Mouse (Mus musculus) neural tube, embryonic 11.5 days (tissue): ENCODE results near the gene Gps1. TPM values are rescaled to one million over a fixed set of nuclear protein-coding genes. Genes with fewer than 3 reads are reported as not detected.
"Not testable (repeated sequence)": the region's sequence is repeated elsewhere in the genome, so short reads cannot be mapped to it uniquely, and the experiment has no call there.

Source experiments
- ATAC-seq: fragments of 200-750 bp; cut with Nextera tagmentation; 2 replicates; pipeline ENCODE4 v1.8.0; 2017; ENCODE audit warnings: moderate number of reproducible peaks, mild to moderate bottlenecking, moderate TSS enrichment, moderate library complexity; ENCODE audit not compliant: insufficient read depth, low FRiP score, low TSS enrichment
- DNase-seq: peaks from one replicate; pipeline ENCODE4 v3.0.0-alpha.2; 2015; ENCODE audit warnings: low spot score
- H3K27ac ChIP-seq: fragments of 300-500 bp; sonication (generic); 2 replicates; pipeline ENCODE4 v1.5.1; 2014; ENCODE audit warnings: low read depth, mild to moderate bottlenecking, low read length
- H3K27me3 ChIP-seq: fragments of 300-500 bp; sonication (generic); 2 replicates; pipeline ENCODE4 v1.6.1; 2014; ENCODE audit warnings: mild to moderate bottlenecking, low read length, mixed read lengths; ENCODE audit not compliant: control insufficient read depth, insufficient read depth
- H3K36me3 ChIP-seq: fragments of 300-500 bp; sonication (generic); 2 replicates; pipeline ENCODE4 v1.6.1; 2014; ENCODE audit warnings: mild to moderate bottlenecking, low read length, moderate library complexity, mixed read lengths; ENCODE audit not compliant: control insufficient read depth, insufficient read depth
- H3K4me1 ChIP-seq: fragments of 300-500 bp; sonication (generic); 2 replicates; pipeline ENCODE4 v1.6.1; 2014; ENCODE audit warnings: low read length, mixed read lengths; ENCODE audit not compliant: control insufficient read depth, insufficient read depth
- H3K4me2 ChIP-seq: fragments of 300-500 bp; sonication (generic); 2 replicates; pipeline ENCODE4 v1.6.1; 2014; ENCODE audit warnings: low read depth, mild to moderate bottlenecking, moderate library complexity
- H3K4me3 ChIP-seq: fragments of 300-500 bp; sonication (generic); 2 replicates; pipeline ENCODE4 v1.5.1; 2014; ENCODE audit warnings: low read depth, low read length
- H3K9ac ChIP-seq: fragments of 300-500 bp; sonication (generic); 2 replicates; pipeline ENCODE4 v1.6.1; 2014; ENCODE audit warnings: mild to moderate bottlenecking, low read length
- H3K9me3 ChIP-seq: fragments of 300-500 bp; sonication (generic); 2 replicates; pipeline ENCODE4 v1.6.1; 2016; ENCODE audit warnings: low read length; ENCODE audit not compliant: control insufficient read depth
- WGBS: fragments of 180-500 bp; shearing (Covaris S2); extraction: QIAGEN DNeasy Blood & Tissue Kit; methylation state at CpG from one replicate; pipeline ENCODE4 v1.1.7; 2014; 5-methylcytosine and 5-hydroxymethylcytosine counted together
- polyA plus RNA-seq: library from polyadenylated mRNA; unstranded; fragments of >200 nt; fragmentation: Nextera tagmentation; extraction: Ambion mirVana; gene quantifications from 2 replicates; pipeline ENCODE4 v1.2.1, GENCODE M21; 2014

Gps1 gene
- polyA plus RNA-seq, 1 experiment from 2014 or later = 291 TPM

DNA sequence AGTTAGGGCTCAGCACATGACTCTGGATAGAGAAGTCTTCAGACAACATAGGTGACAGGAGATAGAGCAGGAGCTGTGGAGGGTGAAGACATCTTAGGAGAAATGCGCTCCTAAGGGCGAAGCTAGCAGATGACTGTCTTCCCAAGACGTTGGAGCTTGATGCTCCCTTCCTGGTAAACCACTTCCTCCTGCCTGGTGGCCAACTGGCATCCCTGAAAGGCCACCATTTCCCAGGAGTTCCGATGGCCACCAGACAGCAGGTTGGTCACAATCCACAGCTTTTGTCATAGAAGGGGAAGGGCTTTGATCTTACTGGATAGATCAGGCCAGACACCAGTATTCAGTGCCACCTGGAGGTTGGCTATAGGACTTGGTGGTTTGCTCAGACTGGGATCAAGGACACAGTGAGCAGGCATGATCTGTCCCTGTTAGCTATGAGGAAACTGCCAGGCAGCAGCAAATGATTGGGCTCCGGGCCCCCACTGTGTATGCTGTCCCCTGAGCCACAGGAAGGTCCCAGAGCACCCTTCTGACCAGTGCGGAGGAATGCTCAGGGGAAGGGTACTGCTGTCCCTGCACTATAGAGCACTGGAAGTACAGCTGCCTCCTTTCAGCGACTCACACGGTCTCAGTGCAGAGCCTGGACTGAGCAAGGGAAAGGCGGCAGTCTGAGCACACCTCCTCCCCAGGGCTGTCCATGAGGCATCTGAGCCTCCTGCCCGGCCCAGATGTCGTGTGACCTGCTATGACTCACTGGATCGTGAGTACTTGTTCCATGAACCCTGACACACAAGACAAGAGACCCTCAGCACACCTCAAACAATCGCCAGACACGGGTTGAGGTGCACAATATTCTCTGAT, 22.0 kb upstream of the Gps1 start:
- WGBS = 71% methylated on average over 14 of the region's 14 CpGs
- no peak overlapping the region for H3K9ac ChIP-seq

GRCm38 (mm10) chr11:120762672-120763041, 21.4 kb upstream of the Gps1 start, which contains the start of gene Hmga1b:
TSS of gene Hmga1b (plus strand) at chr11:120762794.
- 31% methylated on average over 11 of the region's 14 CpGs for WGBS
- H3K4me3 ChIP-seq, H3K9ac ChIP-seq, DNase-seq, H3K27ac ChIP-seq, H3K36me3 ChIP-seq, ATAC-seq, H3K4me1 ChIP-seq, H3K27me3 ChIP-seq, H3K4me2 ChIP-seq, H3K9me3 ChIP-seq: not testable (repeated sequence)

More for the DNA sequence above, 22.0 kb upstream of the Gps1 start:
- Histone ChIP-seq H3K9me3 (no peaks in the 10 kb centered on the region), H3K4me2 (no peak overlapping the region), H3K4me1 (no peaks in the 10 kb centered on the region), H3K27ac (no peak overlapping the region), H3K4me3 (no peak overlapping the region), H3K27me3 (peaks cover 6% of the 10 kb centered on the region; the same call in 1 of the 2 replicates), H3K36me3 (no peaks in the 10 kb centered on the region)
- DNase-seq (no peak), ATAC-seq (no peak)

GRCm38 (mm10) chr11:120763121-120763999, 20.7 kb upstream of the Gps1 start:
- not testable (repeated sequence) for H3K9me3 ChIP-seq, H3K4me2 ChIP-seq, H3K4me3 ChIP-seq, H3K4me1 ChIP-seq, ATAC-seq, H3K27me3 ChIP-seq, H3K27ac ChIP-seq, DNase-seq, H3K36me3 ChIP-seq, H3K9ac ChIP-seq
- WGBS = 9% methylated on average over 6 of the region's 23 CpGs

DNA sequence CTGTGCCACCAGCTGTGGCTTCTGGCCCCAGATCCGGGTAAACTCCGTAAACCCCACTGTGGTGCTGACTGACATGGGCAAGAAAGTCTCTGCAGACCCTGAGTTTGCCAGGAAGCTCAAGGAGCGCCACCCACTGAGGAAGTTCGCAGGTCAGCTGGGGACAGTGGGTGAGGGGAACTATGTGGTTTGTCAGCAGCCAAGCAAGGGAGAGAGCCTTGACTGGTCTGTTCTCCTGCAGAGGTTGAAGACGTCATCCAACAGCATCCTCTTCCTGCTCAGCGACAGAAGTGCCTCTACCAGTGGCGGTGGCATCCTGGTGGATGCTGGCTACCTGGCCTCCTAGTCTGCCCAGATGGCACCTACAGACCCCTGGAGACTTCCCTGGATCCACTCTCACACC, 17.0 kb upstream of the Gps1 start:
- not testable (repeated sequence) for H3K9me3 ChIP-seq, H3K27me3 ChIP-seq, H3K9ac ChIP-seq, H3K4me2 ChIP-seq, DNase-seq, H3K36me3 ChIP-seq, H3K4me1 ChIP-seq, ATAC-seq, H3K27ac ChIP-seq, H3K4me3 ChIP-seq
- WGBS = 87% methylated on average over 3 of the region's 7 CpGs

GRCm38 (mm10) chr11:120768206-120768605, 15.9 kb upstream of the Gps1 start:
- ATAC-seq (no peak), DNase-seq (no peak)
- 67% methylated on average over 1 of the region's 1 CpGs for WGBS
- H3K27ac ChIP-seq = no peak overlapping the region
- no peak overlapping the region for H3K4me3 ChIP-seq
- no peaks in the 10 kb centered on the region for H3K4me1 ChIP-seq
- no peak overlapping the region for H3K9ac ChIP-seq
- H3K27me3 ChIP-seq = no peaks in the 10 kb centered on the region
- no peak overlapping the region for H3K4me2 ChIP-seq
- H3K9me3 ChIP-seq = no peaks in the 10 kb centered on the region
- no peaks in the 10 kb centered on the region for H3K36me3 ChIP-seq

DNA sequence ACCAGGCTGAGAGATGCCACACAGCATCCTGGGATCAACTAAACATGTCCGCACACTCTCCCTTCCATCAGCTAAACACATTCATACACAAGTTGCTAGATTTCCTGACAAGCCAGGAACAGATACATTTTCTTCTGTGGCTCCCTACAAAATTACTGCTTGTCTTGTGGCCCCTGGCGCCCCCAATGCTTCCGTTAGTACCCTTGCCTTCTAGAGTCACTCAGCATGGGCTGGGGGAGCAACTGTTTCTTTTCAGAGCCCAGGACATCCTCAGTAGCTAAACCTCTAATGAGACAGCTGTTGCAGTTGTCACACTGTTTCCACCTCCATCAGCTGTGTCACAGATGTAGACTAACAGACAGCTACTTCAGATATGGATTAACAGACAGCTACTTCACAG, 11.3 kb upstream of the Gps1 start:
- Histone ChIP-seq H3K36me3 (no peaks in the 10 kb centered on the region), H3K9me3 (no peaks in the 10 kb centered on the region), H3K4me1 (no peaks in the 10 kb centered on the region), H3K27me3 (no peaks in the 10 kb centered on the region), H3K9ac (no peak overlapping the region), H3K4me2 (no peak overlapping the region), H3K27ac (no peak overlapping the region), H3K4me3 (no peak overlapping the region)
- DNase-seq (no peak), ATAC-seq (no peak)
- WGBS = 83% methylated on average over 3 of the region's 3 CpGs

DNA sequence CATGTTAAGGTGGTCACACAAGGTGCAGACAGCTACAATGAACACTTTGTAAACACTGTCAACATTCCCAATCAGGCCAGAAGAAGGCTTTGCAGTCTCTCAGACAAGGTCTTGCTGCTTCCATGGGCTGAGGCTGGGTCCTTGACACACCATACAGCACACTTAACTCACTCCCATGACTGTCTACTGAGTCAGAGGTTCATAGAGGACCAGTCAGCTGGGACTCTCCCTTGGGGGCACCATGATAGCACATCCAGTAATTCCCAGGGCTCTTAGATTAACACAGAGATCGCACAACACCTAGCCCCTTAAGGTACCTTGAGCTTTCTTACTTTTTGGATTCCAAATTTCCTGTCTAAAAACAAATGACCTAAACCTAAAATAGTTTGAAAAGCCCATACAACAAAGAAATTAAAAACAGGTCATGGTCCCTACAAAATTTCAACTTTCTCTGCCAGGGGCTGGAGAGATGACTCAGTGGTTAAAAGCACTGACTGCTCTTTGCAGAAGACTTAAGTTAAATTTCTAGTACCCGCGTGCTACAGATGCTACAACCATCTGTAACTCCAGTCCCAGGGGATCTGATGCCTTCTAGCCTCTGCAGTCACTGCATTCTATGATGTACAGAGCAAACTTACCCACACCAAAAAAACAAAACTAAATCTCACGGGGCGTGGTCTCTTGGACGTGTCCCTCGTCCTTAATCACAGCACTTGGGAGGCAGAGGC, 10.4 kb upstream of the Gps1 start:
- DNase-seq = peak; percentile 7
- no peaks in the 10 kb centered on the region for H3K36me3 ChIP-seq
- H3K9ac ChIP-seq = no peak overlapping the region
- 89% methylated on average over 7 of the region's 7 CpGs for WGBS
- H3K27ac ChIP-seq = no peak overlapping the region
- H3K9me3 ChIP-seq = no peaks in the 10 kb centered on the region
- no peak for ATAC-seq
- H3K4me1 ChIP-seq = no peaks in the 10 kb centered on the region
- no peaks in the 10 kb centered on the region for H3K27me3 ChIP-seq
- no peak overlapping the region for H3K4me2 ChIP-seq
- no peak overlapping the region for H3K4me3 ChIP-seq

- H3K9ac ChIP-seq = no peak overlapping the region
- WGBS = 27% methylated on average over 15 of the region's 15 CpGs
- H3K4me1 ChIP-seq = no peaks in the 10 kb centered on the region
- H3K36me3 ChIP-seq = no peaks in the 10 kb centered on the region
- DNase-seq (peak; percentile 92), ATAC-seq (peak; percentile 45)
- no peak overlapping the region for H3K27ac ChIP-seq
- no peaks in the 10 kb centered on the region for H3K27me3 ChIP-seq
- H3K4me2 ChIP-seq = no peak overlapping the region
- no peaks in the 10 kb centered on the region for H3K9me3 ChIP-seq
- no peak overlapping the region for H3K4me3 ChIP-seq
Observed at GRCm38 (mm10) chr11:120775774-120776469, 8.2 kb upstream of the Gps1 start.
